Mouse (Mus musculus): ENCODE data around the gene Smn1. TPM values are rescaled to one million over a fixed set of nuclear protein-coding genes. Genes with fewer than 3 reads are reported as not detected.
A peak's percentile ranks its signal among the peaks of the same experiment; 100 is the strongest.

Gene Smn1
- total and polyA plus RNA-seq, 3 experiments: 31.2 to 122 (median 35.0) TPM

- Histone ChIP-seq H3K4me3 (replicated peaks in 1 of 3; ENCODE audit: low read depth in 2 of 3, low read length in 2 of 3, poor library complexity in 1 of 3) (peak within 1 kb of the TSS; percentile 74 to 93 (median 89)), H3K27me3 (replicated peaks) (peaks cover 14% of the 10 kb centered on the region), H3K27ac (ENCODE audit: insufficient read depth, low read depth) (peak within 1 kb of the TSS; percentile 40; the same call in 1 of the 2 replicates), H3K9ac (ENCODE audit: insufficient read depth, low read depth) (peak within 1 kb of the TSS; percentile 74), H3K4me1 (ENCODE audit: control insufficient read depth in 1 of 2, insufficient read depth in 2 of 2) (peaks cover 11 to 44% of the 10 kb centered on the region in 2 experiments; a peak in 3 of 4 replicates), H3K4me2 (ENCODE audit: insufficient read depth, low read depth, poor library complexity, severe bottlenecking) (peak within 1 kb of the TSS; percentile 100), H3K9me3 (replicated peaks; ENCODE audit: low read length) (no peaks in the 10 kb centered on the region), H3K36me3 (replicated peaks in 1 of 2; ENCODE audit: control insufficient read depth in 1 of 2, insufficient read depth in 1 of 2, low read length in 1 of 2) (peaks cover under 1 to 7% of the 10 kb centered on the region in 2 experiments), H3K79me2 (replicated peaks; ENCODE audit: control insufficient read depth, extremely low read depth, insufficient read depth, poor library complexity, severe bottlenecking) (peaks cover 41% of the 10 kb centered on the region)
- dilution Hi-C loops (cut with MboI; ENCODE audit: extremely low pct_ligation_motif_present, extremely low pct_unique_long_range_greater_than_20kb, low sequenced_read_pairs) (no loop called here), in situ Hi-C loops (cut with MboI; ENCODE audit: low pct_ligation_motif_present, low pct_unique_long_range_greater_than_20kb, low sequenced_read_pairs) (loop anchor here (25.0 kb wide), 1 partner anchor 284 kb away; no protein-coding TSS in a partner anchor)
- TF ChIP-seq MAZ (IDR thresholded peaks at IDR 0.05; ENCODE audit: low read depth, low read length) (0 out of 2 replicates have a peak, but pooled peaks have one; percentile 68), MAFK (IDR thresholded peaks at IDR 0.05; ENCODE audit: insufficient replicate concordance, low read length) (no peak), PAX5 (IDR thresholded peaks at IDR 0.05; ENCODE audit: low read length) (no peak), ETS1 (conservative IDR thresholded peaks at IDR 0.05; ENCODE audit: low read depth, low read length) (peak; percentile 30; the same call in 1 of the 2 replicates), MXI1 (IDR thresholded peaks at IDR 0.05; ENCODE audit: low read depth, low read length) (peak; percentile 97), ELF1 (IDR thresholded peaks at IDR 0.05; ENCODE audit: low read depth, low read length) (peak; percentile 82), GABPA (IDR thresholded peaks at IDR 0.05; ENCODE audit: insufficient replicate concordance, low read depth, low read length) (no peak), E2F4 (IDR thresholded peaks at IDR 0.05; ENCODE audit: insufficient replicate concordance, low read depth, low read length) (no peak), NRF1 (IDR thresholded peaks at IDR 0.05; ENCODE audit: low read depth, low read length) (no peak; the same call in none of the 2 replicates), ZNF384 (IDR thresholded peaks at IDR 0.05; ENCODE audit: low read depth, low read length) (peak; percentile 95), RCOR1 (conservative IDR thresholded peaks at IDR 0.05; ENCODE audit: low read depth, low read length) (no peak), MAX (IDR thresholded peaks at IDR 0.05; ENCODE audit: low read length) (peak; percentile 7; the same call in 1 of the 2 replicates), CHD2 (IDR thresholded peaks at IDR 0.05; ENCODE audit: low read length) (no peak), EP300 (IDR thresholded peaks at IDR 0.05; ENCODE audit: low read length) (no peak), CHD1 (IDR thresholded peaks at IDR 0.05; ENCODE audit: low read depth, low read length) (no peak), USF2 (conservative IDR thresholded peaks at IDR 0.05; ENCODE audit: low read depth, low read length) (no peak), RAD21 (IDR thresholded peaks at IDR 0.05; ENCODE audit: low read depth, low read length) (no peak), MEF2A (IDR thresholded peaks at IDR 0.05; ENCODE audit: borderline replicate concordance, low read depth, low read length) (no peak; the same call in 1 of the 2 replicates), TCF12 (IDR thresholded peaks at IDR 0.05; ENCODE audit: low read depth, low read length) (peak; percentile 91; the same call in 1 of the 2 replicates), JUND (conservative IDR thresholded peaks at IDR 0.05; ENCODE audit: low read depth, low read length) (0 out of 2 replicates have a peak, but pooled peaks have one; percentile 8), HCFC1 (IDR thresholded peaks at IDR 0.05; ENCODE audit: low read depth, low read length) (peak; percentile 92), KAT2A (IDR thresholded peaks at IDR 0.05; ENCODE audit: insufficient replicate concordance, low read length) (peak; percentile 84; the same call in 1 of the 2 replicates), BHLHE40 (IDR thresholded peaks at IDR 0.05; ENCODE audit: low read depth, low read length) (no peak), POLR2AphosphoS2 (IDR thresholded peaks at IDR 0.05; ENCODE audit: low read depth, low read length) (peak; percentile 83), ZMIZ1 (IDR thresholded peaks at IDR 0.05; ENCODE audit: low read depth, low read length) (peak; percentile 70), NELFE (IDR thresholded peaks at IDR 0.05; ENCODE audit: low read depth, low read length) (peak; percentile 89), CTCF (conservative IDR thresholded peaks at IDR 0.05 in 1 of 2, IDR thresholded peaks at IDR 0.05 in 1 of 2; ENCODE audit: low read depth in 2 of 2, low read length in 2 of 2) (no peak), POLR2A (IDR thresholded peaks at IDR 0.05; ENCODE audit: low read depth, low read length) (peak; percentile 90), ZC3H11A (IDR thresholded peaks at IDR 0.05; ENCODE audit: low read depth, low read length) (no peak), TBP (conservative IDR thresholded peaks at IDR 0.05; ENCODE audit: low read depth, low read length) (peak; percentile 41; the same call in 1 of the 2 replicates), MYC (IDR thresholded peaks at IDR 0.05; ENCODE audit: low read depth, low read length) (0 out of 2 replicates have a peak, but pooled peaks have one; percentile 25), ZKSCAN1 (IDR thresholded peaks at IDR 0.05; ENCODE audit: borderline replicate concordance, low read depth, low read length) (no peak), SIN3A (IDR thresholded peaks at IDR 0.05; ENCODE audit: low read length) (peak; percentile 100), IRF4 (IDR thresholded peaks at IDR 0.05; ENCODE audit: low read depth, low read length) (peak; percentile 61), USF1 (IDR thresholded peaks at IDR 0.05; ENCODE audit: low read depth, low read length) (no peak), SMC3 (IDR thresholded peaks at IDR 0.05; ENCODE audit: low read depth, low read length) (no peak), UBTF (IDR thresholded peaks at IDR 0.05; ENCODE audit: low read depth, low read length) (0 out of 2 replicates have a peak, but pooled peaks have one; percentile 20), JUN (IDR thresholded peaks at IDR 0.05; ENCODE audit: insufficient read depth, low read depth, low read length) (no peak)
- DNase-seq (ENCODE audit: extremely low read depth): peak; percentile 89
Observed at GRCm38 (mm10) chr13:100103748-100104254, 20.9 kb upstream of the Smn1 start, which contains the start of gene Bdp1. TSS of gene Bdp1 (minus strand) at chr13:100104070.

All from CH12.LX (cell line).